Comparison of ENCODE assay signal across 19 mouse cellular contexts in the genomic region with DNA sequence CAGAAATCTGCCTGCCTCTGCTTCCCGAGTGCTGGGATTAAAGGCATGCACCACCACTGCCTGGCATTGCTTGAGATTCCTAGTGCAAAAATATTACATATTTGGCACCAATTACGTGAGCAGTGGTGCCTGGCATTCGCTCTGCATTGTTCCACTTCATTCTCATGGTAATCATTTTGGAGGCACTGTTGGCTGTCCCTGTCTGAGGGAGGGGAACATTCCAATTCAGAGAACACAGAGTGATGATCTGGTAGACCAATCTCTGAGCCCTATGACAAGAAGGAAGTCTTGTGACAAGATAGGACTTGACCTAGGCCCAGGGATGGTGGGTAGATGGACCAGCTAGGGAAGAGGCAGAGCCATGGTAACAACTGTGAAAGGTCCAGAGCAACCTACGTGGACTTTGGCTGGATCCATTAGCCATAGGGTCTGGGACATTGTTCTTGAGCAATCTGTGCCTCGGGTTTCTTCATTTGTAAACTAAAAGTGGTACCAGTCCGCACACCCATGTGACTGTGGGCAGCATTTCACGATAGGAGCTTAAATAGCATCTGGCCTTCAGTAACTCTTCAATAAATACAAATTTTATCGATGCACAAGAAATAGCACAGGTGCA.
"Had no signal": no experiment of that assay in that cellular context is flagged by ENCODE, and none has a peak within 500 bp of the region (broad histone marks: within the 10 kb centered on the region; RNA-seq: fewer than 3 reads in every experiment).

No protein-coding gene starts in this region.

- H3K4me1 ChIP-seq: lung, embryonic 15.5 days had no signal

- H3K9me3 ChIP-seq: kidney, embryonic 15.5 days; lung, embryonic 15.5 days; midbrain, embryonic 10.5 days; midbrain, embryonic 13.5 days; neural tube, embryonic 13.5 days had no signal

- DNase-seq: kidney, adult 8-10 months; kidney, postnatal 10 days; kidney, postnatal 36 days; layer of hippocampus, postnatal 36 days; lung, adult 18-20 months; lung, postnatal 10 days; lung, postnatal 36 days; thymus, adult 18-20 months; thymus, postnatal 4 days had no signal

- H3K4me3 ChIP-seq: kidney, embryonic 15.5 days; left cerebral cortex, adult 2 months; lung, embryonic 15.5 days; megakaryocyte, embryonic 14.5 days; midbrain, embryonic 10.5 days; midbrain, embryonic 13.5 days; myocyte; neural tube, embryonic 13.5 days had no signal

- ATAC-seq: intestine, postnatal 0 days; midbrain, embryonic 13.5 days; midbrain, embryonic 16.5 days had no signal

- H3K36me3 ChIP-seq: kidney, embryonic 15.5 days; lung, embryonic 15.5 days; midbrain, embryonic 10.5 days; midbrain, embryonic 13.5 days; neural tube, embryonic 13.5 days had no signal

- H3K9ac ChIP-seq: kidney, embryonic 15.5 days; lung, embryonic 15.5 days; midbrain, embryonic 13.5 days; neural tube, embryonic 13.5 days had no signal

- H3K4me2 ChIP-seq: kidney, embryonic 15.5 days; lung, embryonic 15.5 days; midbrain, embryonic 13.5 days; neural tube, embryonic 13.5 days had no signal

- H3K27ac ChIP-seq: kidney, embryonic 15.5 days; left cerebral cortex, adult 2 months; lung, embryonic 15.5 days; midbrain, embryonic 10.5 days; midbrain, embryonic 13.5 days; neural tube, embryonic 13.5 days had no signal

- H3K27me3 ChIP-seq: kidney, embryonic 15.5 days; lung, embryonic 15.5 days; midbrain, embryonic 13.5 days; neural tube, embryonic 13.5 days had no signal
